Mouse (Mus musculus) midbrain, embryonic 15.5 days (tissue): Measurements from ENCODE around the gene Zfp429. TPM values are rescaled to one million over a fixed set of nuclear protein-coding genes. Genes with fewer than 3 reads are reported as not detected.
"Not testable (repeated sequence)": the region's sequence is repeated elsewhere in the genome, so short reads cannot be mapped to it uniquely, and the experiment has no call there.

Source experiments
- ATAC-seq: fragments of 200-750 bp; cut with Nextera tagmentation; replicated peaks from 2 replicates; pipeline ENCODE4 v1.8.0; 2017; ENCODE audit warnings: moderate TSS enrichment
- H3K27ac ChIP-seq: fragments of 300-500 bp; sonication (generic); 2 replicates; pipeline ENCODE4 v1.5.1; 2015; ENCODE audit warnings: mild to moderate bottlenecking, inconsistent platforms
- H3K27me3 ChIP-seq: fragments of 300-500 bp; sonication (generic); replicated peaks from 2 replicates; pipeline ENCODE4 v1.6.1; 2015; ENCODE audit warnings: inconsistent platforms
- H3K36me3 ChIP-seq: fragments of 300-500 bp; sonication (generic); replicated peaks from 2 replicates; pipeline ENCODE4 v1.6.1; 2015; ENCODE audit warnings: inconsistent platforms
- H3K4me1 ChIP-seq: fragments of 300-500 bp; sonication (generic); 2 replicates; pipeline ENCODE4 v1.6.1; 2015; ENCODE audit warnings: inconsistent platforms
- H3K4me2 ChIP-seq: fragments of 300-500 bp; sonication (generic); 2 replicates; pipeline ENCODE4 v1.6.1; 2015; ENCODE audit warnings: inconsistent platforms, mild to moderate bottlenecking, moderate library complexity
- H3K4me3 ChIP-seq: fragments of 300-500 bp; sonication (generic); 2 replicates; pipeline ENCODE4 v1.5.1; 2015; ENCODE audit warnings: mild to moderate bottlenecking, inconsistent platforms
- H3K9ac ChIP-seq: fragments of 300-500 bp; sonication (generic); 2 replicates; pipeline ENCODE4 v1.6.1; 2015; ENCODE audit warnings: mild to moderate bottlenecking, inconsistent platforms
- H3K9me3 ChIP-seq: fragments of 300-500 bp; sonication (generic); 2 replicates; pipeline ENCODE4 v1.6.1; 2016; ENCODE audit warnings: inconsistent platforms
- WGBS: fragments of 180-500 bp; shearing (Covaris S2); methylation state at CpG from one replicate; pipeline ENCODE4 v1.1.7; 2015; ENCODE audit warnings: mixed read lengths; 5-methylcytosine and 5-hydroxymethylcytosine counted together
- polyA plus RNA-seq: library from polyadenylated mRNA; unstranded; fragments of >200 nt; fragmentation: Nextera tagmentation; extraction: Ambion mirVana; gene quantifications from 2 replicates; pipeline ENCODE4 v1.2.1, GENCODE M21; 2015

The Zfp429 gene
- polyA plus RNA-seq, result 4.2 and 4.9 TPM in 2 replicates

GRCm38 (mm10) chr13:67399183-67399903 is at the start of gene Zfp429:
Zfp429 (minus strand) TSS chr13:67399819.
- not testable (repeated sequence) for H3K36me3 ChIP-seq, H3K27ac ChIP-seq, H3K4me1 ChIP-seq, H3K27me3 ChIP-seq, H3K9me3 ChIP-seq
- Histone ChIP-seq H3K4me2 (peak within 1 kb of the TSS; percentile 73), H3K4me3 (peak within 1 kb of the TSS; percentile 52), H3K9ac (peak within 1 kb of the TSS; percentile 55)
- peak; percentile 98 for ATAC-seq
- 5% methylated on average over 16 of the region's 16 CpGs for WGBS

- not testable (repeated sequence) for H3K27ac ChIP-seq, H3K4me1 ChIP-seq, H3K27me3 ChIP-seq, ATAC-seq, H3K36me3 ChIP-seq, H3K4me3 ChIP-seq, H3K9ac ChIP-seq, H3K9me3 ChIP-seq, H3K4me2 ChIP-seq
- WGBS, result 90% methylated on average over 1 of the region's 3 CpGs
These were observed 37.5 kb upstream of the Zfp429 start for GRCm38 (mm10) chr13:67437095-67437494.

- WGBS, result 62% methylated on average over 3 of the region's 3 CpGs
- no peaks in the 10 kb centered on the region; the same call in 1 of the 2 replicates for H3K27me3 ChIP-seq
- H3K4me1 ChIP-seq, result no peaks in the 10 kb centered on the region
- H3K9me3 ChIP-seq, result no peaks in the 10 kb centered on the region
- H3K36me3 ChIP-seq, result no peaks in the 10 kb centered on the region
- no peak overlapping the region for H3K9ac ChIP-seq
- H3K27ac ChIP-seq, result no peak overlapping the region
- H3K4me2 ChIP-seq, result no peak overlapping the region
- H3K4me3 ChIP-seq, result no peak overlapping the region
- no peak for ATAC-seq
These were observed 28.5 kb upstream of the Zfp429 start for GRCm38 (mm10) chr13:67428116-67428515.

GRCm38 (mm10) chr13:67425699-67426098 is 26.1 kb upstream of the Zfp429 start:
- H3K4me3 ChIP-seq, H3K27me3 ChIP-seq, ATAC-seq, H3K27ac ChIP-seq, H3K9ac ChIP-seq, H3K4me2 ChIP-seq, H3K9me3 ChIP-seq, H3K4me1 ChIP-seq, H3K36me3 ChIP-seq: not testable (repeated sequence)

GRCm38 (mm10) chr13:67422532-67422931 is 22.9 kb upstream of the Zfp429 start:
- not testable (repeated sequence) for ATAC-seq, H3K36me3 ChIP-seq, H3K27me3 ChIP-seq, H3K4me3 ChIP-seq, H3K9me3 ChIP-seq, H3K4me2 ChIP-seq, H3K9ac ChIP-seq, H3K27ac ChIP-seq
- WGBS, result 78% methylated on average over 2 of the region's 2 CpGs
- peaks cover 11% of the 10 kb centered on the region for H3K4me1 ChIP-seq

- H3K27me3 ChIP-seq, result no peaks in the 10 kb centered on the region; the same call in 1 of the 2 replicates
- under 1% methylated on average over 22 of the region's 22 CpGs for WGBS
- H3K4me3 ChIP-seq, result peak within 1 kb of the TSS; percentile 62
- ATAC-seq, result peak; percentile 92
- H3K9ac ChIP-seq, result peak within 1 kb of the TSS; percentile 52
- no peaks in the 10 kb centered on the region for H3K36me3 ChIP-seq
- H3K27ac ChIP-seq, result no peak within 1 kb of the TSS
- peak within 1 kb of the TSS; percentile 77 for H3K4me2 ChIP-seq
- no peaks in the 10 kb centered on the region for H3K9me3 ChIP-seq
- H3K4me1 ChIP-seq, result peaks cover 11% of the 10 kb centered on the region
These were observed 21.7 kb upstream of the Zfp429 start, which contains the start of gene Zfp459 for GRCm38 (mm10) chr13:67421207-67421857. Zfp459 (minus strand) TSS chr13:67421418.

- Histone ChIP-seq H3K27me3 (no peaks in the 10 kb centered on the region; the same call in 1 of the 2 replicates), H3K36me3 (no peaks in the 10 kb centered on the region), H3K9ac (peak overlapping the region; percentile 52), H3K4me3 (peak overlapping the region; percentile 62), H3K9me3 (no peaks in the 10 kb centered on the region), H3K4me1 (peaks cover 11% of the 10 kb centered on the region), H3K4me2 (peak overlapping the region; percentile 77), H3K27ac (no peak overlapping the region)
- ATAC-seq, result peak; percentile 86
- 34% methylated on average over 11 of the region's 11 CpGs for WGBS
These were observed 21.1 kb upstream of the Zfp429 start for GRCm38 (mm10) chr13:67420558-67421206.

GRCm38 (mm10) chr13:67416811-67417210 is 17.2 kb upstream of the Zfp429 start:
- H3K27ac ChIP-seq, result no peak overlapping the region
- H3K27me3 ChIP-seq, result no peaks in the 10 kb centered on the region
- peaks cover 10% of the 10 kb centered on the region for H3K4me1 ChIP-seq
- no peaks in the 10 kb centered on the region for H3K36me3 ChIP-seq
- H3K9ac ChIP-seq, result no peak overlapping the region
- H3K4me2 ChIP-seq, result no peak overlapping the region
- WGBS, result 89% methylated on average over 3 of the region's 3 CpGs
- ATAC-seq, result no peak
- H3K4me3 ChIP-seq, result no peak overlapping the region
- no peaks in the 10 kb centered on the region for H3K9me3 ChIP-seq

GRCm38 (mm10) chr13:67415759-67416158 is 16.1 kb upstream of the Zfp429 start:
- Histone ChIP-seq H3K27me3 (no peaks in the 10 kb centered on the region), H3K36me3 (no peaks in the 10 kb centered on the region), H3K27ac (no peak overlapping the region), H3K9me3 (no peaks in the 10 kb centered on the region), H3K4me1 (peaks cover 3% of the 10 kb centered on the region; the same call in 1 of the 2 replicates), H3K9ac (no peak overlapping the region), H3K4me2 (no peak overlapping the region), H3K4me3 (no peak overlapping the region)
- WGBS, result 83% methylated on average over 6 of the region's 6 CpGs
- ATAC-seq, result no peak

GRCm38 (mm10) chr13:67413634-67414033 is 14.0 kb upstream of the Zfp429 start:
- not testable (repeated sequence) for H3K9me3 ChIP-seq, H3K27ac ChIP-seq, H3K4me3 ChIP-seq, H3K27me3 ChIP-seq, H3K9ac ChIP-seq, H3K4me1 ChIP-seq, H3K4me2 ChIP-seq, H3K36me3 ChIP-seq
- 71% methylated on average over 3 of the region's 3 CpGs for WGBS
- ATAC-seq, result 0 out of 2 replicates have a peak, but pooled peaks have one; percentile 54

GRCm38 (mm10) chr13:67376255-67376654 is 23.4 kb downstream of the Zfp429 start:
- H3K4me3 ChIP-seq, H3K9ac ChIP-seq, H3K9me3 ChIP-seq, H3K27me3 ChIP-seq, H3K36me3 ChIP-seq, H3K4me2 ChIP-seq, H3K27ac ChIP-seq, H3K4me1 ChIP-seq: not testable (repeated sequence)
- peak; percentile 35; the same call in 1 of the 2 replicates for ATAC-seq
- WGBS, result 67% methylated on average over 3 of the region's 3 CpGs

- not testable (repeated sequence) for H3K36me3 ChIP-seq, H3K4me1 ChIP-seq, H3K27ac ChIP-seq, H3K27me3 ChIP-seq, H3K9ac ChIP-seq, H3K9me3 ChIP-seq
- Histone ChIP-seq H3K4me3 (peak within 1 kb of the TSS; percentile 38), H3K4me2 (peak within 1 kb of the TSS; percentile 51)
- peak; percentile 97 for ATAC-seq
- WGBS, result 21% methylated on average over 15 of the region's 15 CpGs
These were observed 24.3 kb downstream of the Zfp429 start, which contains the start of the genes Gm28041 and Zfp456 for GRCm38 (mm10) chr13:67375050-67375911. Gm28041 (minus strand) TSS chr13:67375733. Zfp456 (minus strand) TSS chr13:67375810.
